Mouse (Mus musculus) adrenal gland, adult 18-20 months (tissue): ENCODE results near the gene En2. TPM values are rescaled to one million over a fixed set of nuclear protein-coding genes. Genes with fewer than 3 reads are reported as not detected.

Experiments
- DNase-seq, 2 experiments: peaks; one replicate each; pipeline ENCODE4 v3.0.0; 2021 to 2022; ENCODE audit warnings: low spot score in 2 of 2
- total RNA-seq, 2 experiments: library from RNA; stranded (reverse); gene quantifications; 1 replicate in 1 of 2; 2 replicates in 1 of 2; pipeline ENCODE4 v1.2.3; 2021

Gene En2
- total RNA-seq, 2 experiments from 2014 or later, result 0.13 TPM; not detected in 1

DNA sequence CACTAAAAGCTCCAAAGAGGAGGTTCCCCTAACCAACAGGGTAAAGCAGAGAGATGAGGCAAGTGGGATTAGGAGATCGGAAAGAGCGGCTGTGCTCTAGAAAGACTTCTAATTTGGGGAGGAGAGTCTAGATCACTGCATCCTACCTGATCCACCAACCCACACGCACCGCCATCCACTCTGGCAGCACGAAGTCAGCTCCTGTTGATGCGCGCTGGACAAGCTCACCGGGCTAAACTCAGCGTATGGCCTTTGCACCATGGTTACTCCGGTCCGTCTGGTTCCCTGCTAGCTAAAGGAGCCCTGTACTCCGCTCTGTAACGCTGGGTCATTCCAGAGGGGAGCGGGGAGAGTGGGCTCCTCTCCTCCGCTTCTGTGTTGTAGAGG, 6.4 kb upstream of the En2 start:
- DNase-seq, result no peak

DNA sequence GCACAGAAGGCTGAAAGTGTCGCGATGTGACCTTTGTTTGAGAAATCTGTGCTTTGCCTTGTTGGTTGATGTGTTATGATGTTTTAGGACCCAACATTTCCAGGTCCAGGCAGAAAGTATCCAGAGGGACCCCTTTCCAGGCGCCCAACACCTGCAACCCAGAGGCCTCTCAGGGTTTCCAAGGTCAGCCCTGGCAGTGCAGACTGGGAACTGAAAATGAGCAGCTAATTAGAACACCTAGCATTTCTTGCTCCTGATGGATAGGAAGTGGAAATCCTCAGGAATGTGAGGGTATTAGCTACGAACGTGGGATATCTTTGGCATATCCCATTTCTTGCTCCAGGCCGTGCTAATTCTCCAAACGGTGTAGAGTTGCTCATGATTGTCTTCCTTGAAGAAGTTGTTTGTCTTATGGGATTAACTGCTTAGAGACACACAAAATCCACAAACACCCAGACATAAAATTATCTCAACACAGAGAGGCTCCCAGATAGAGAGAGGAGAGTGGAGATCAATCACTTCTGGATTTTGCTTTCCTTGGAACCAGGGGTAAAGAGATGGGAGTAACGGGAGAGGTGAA, 5.5 kb upstream of the En2 start:
- DNase-seq, result no peak

DNA sequence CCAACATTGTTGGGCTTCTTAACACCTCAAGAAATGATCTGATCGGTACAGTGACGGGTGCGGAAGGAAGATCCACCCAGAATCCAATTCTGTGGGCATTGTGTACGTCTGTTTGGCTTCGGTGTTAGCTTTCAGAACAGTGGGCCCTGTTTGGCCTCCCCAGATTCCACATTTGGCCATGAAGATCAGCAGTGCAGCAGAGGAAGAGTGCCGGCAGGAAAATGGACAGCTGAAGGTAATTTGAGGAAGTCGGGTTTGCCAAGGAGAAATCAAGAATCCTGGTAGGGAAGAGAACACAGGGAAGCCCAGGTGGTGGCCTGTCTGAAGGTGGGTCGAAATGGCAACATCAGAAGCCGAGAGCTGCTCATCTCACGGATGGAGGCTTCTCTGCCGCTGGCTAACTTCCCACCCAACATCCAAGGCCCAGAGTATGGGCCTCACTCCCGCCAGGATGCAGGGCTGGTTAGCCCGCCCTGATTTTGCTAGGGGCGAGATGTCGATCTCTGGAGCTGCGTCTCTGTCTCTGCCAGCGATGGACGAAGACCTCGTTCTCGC, 4.0 kb upstream of the En2 start:
- no peak for DNase-seq

DNA sequence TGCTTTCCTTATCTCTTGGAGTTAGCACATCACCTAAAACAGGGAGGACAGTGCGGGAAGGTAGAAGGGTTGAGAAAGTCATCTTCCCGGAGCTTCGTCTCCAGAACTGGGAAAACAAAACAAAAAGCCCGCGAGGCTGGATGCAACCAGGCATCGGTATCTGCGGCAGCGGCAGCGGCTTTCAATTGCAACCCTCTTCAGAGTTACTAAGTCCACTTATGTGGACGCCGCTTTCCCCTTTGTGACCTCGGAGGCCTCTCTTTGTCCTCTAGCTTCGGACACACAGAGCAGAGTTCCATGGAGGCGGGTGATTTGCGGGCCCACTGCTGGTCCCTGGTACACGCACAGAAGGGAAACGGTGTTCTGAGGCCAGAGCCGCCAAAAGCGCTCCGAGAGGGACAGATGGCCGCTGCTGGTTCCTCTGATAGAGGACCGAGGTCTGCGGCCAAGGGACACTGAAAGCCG, 3.5 kb upstream of the En2 start:
- no peak for DNase-seq

DNA sequence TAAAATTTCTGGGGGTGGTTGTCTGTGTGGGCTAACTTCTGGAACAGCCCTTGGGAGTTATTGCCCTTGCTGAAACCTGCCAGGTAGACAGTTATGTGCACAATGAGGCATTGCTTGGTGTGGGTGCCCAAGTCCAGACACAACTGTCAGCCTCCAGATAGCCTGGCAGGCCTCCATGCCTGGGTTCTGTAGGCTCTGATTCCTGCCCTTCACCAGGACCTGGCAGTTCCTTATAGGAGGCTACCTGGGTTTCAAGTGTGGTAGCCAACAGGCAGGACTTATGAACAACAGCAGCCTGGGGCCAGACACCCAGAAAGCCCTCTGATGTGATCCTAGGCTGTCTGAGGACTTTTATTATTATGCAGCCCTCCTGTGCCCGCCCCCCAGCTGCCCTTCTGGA, 1.6 kb upstream of the En2 start:
- no peak for DNase-seq

DNA sequence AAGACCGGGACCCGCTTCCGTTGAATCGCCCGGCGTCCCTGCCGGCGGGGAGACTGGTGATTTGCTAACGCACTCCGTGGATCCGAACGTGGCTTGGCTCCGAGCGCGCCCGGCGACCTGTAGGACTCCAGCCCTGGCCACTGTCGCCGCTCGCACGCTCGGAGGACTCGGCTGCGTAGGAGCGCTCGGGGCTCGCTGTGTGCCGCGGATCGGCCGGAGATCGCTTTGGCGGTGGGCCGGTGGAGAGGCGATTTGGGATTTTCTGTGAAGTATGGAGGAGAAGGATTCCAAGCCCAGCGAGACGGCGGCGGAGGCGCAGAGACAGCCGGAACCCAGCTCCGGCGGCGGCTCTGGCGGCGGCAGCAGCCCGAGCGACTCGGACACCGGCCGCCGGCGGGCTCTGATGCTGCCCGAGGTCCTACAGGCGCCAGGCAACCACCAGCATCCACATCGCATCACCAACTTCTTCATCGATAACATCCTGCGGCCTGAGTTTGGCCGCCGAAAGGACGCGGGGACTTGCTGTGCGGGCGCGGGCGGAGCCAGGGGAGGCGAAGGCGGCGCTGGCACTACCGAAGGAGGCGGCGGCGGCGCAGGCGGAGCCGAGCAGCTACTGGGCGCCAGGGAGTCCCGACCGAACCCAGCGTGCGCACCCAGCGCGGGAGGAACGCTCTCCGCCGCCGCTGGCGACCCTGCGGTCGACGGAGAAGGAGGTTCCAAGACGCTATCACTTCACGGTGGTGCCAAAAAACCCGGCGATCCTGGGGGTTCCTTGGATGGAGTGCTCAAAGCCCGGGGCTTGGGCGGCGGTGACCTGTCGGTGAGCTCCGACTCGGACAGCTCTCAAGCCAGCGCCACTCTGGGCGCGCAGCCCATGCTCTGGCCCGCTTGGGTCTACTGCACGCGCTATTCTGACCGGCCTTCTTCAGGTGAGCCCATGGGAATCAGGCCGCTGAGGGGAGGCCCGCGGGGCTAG, 1.1 kb downstream of the En2 start:
- DNase-seq, result peak; percentile 48 to 49

DNA sequence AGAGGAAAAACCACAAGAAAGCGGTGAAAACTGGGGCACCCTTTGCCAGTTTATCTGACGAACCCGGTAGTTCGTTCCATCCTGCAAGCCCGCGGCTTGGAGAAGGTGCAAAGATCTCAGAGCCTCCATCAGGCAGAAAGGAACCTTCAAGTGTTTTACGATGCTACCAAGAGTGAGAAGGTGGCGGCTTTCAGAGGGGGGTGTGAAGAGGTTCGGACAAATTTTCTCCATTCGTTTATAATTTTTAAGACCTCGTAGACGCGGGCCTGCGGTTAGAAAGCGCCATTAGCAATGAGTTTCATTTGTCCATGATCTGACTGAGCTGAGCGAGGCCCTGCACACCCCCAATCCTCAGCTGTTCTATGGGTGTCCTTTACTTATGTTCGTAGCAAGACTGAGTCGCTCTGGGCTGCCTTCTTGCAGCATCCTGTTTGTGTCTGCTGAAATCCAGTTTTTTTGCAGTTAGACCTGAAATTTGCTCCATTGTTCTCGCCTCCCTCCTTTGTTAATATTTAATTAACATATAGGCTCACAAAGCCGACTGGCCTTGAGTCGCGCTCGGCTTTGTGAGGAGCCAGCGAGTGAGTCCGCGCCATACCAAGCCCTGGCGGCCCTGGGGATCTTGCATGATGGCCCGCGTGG, 2.2 kb downstream of the En2 start:
- DNase-seq, result no peak

DNA sequence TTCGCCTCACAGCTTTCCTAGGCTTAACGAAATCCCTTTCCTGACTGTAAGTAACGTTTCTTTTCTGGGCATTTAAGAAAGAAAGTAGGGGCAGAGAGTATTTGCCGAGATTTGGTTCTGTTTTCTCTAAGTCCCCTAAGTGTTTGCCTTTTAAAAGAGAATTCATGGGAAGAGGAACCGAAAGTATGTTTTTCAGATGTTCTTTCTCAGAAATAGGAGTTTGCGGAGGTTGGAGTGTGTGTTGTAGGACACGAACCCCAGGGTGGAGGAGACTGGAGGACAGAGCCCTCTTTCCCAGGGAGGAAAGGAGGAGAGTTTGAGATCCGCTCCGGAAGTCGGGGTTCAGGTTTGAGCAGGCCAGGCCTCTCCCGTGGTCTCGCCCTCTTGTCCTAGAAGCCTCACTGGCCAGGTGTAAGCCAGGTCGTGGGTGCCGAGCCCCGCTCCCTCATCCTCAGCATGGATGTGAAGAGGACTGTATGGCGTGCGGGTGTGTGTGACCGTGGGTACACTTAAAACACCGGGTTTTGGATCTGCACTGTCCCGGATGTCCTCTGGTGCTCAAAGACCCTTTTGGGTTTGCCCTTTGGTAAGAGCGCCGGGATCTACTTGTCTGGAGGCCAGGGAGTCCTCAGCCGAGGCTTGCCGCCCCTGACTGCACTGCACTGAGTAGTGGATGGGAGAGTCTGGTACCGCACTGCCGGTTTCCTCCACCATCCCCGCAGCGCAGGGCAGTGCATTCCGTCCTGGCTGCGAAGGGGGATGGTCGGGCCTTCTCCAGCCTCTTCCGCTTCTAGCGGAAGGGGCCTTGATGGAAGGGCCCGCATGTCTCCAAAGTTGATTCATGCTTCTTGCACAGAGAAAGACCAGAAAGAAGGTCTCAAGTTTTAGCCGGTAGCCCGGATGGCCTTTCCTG, 3.0 kb downstream of the En2 start:
- DNase-seq, result no peak

DNA sequence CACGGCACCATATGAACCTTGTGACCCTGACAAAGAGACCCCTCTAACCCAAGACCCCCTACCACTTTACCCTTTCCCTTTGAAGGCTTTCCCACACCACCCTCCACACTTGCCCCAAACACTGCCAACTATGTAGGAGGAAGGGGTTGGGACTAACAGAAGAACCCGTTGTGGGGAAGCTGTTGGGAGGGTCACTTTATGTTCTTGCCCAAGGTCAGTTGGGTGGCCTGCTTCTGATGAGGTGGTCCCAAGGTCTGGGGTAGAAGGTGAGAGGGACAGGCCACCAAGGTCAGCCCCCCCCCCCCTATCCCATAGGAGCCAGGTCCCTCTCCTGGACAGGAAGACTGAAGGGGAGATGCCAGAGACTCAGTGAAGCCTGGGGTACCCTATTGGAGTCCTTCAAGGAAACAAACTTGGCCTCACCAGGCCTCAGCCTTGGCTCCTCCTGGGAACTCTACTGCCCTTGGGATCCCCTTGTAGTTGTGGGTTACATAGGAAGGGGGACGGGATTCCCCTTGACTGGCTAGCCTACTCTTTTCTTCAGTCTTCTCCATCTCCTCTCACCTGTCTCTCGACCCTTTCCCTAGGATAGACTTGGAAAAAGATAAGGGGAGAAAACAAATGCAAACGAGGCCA, 3.8 kb downstream of the En2 start:
- DNase-seq, result no peak

DNA sequence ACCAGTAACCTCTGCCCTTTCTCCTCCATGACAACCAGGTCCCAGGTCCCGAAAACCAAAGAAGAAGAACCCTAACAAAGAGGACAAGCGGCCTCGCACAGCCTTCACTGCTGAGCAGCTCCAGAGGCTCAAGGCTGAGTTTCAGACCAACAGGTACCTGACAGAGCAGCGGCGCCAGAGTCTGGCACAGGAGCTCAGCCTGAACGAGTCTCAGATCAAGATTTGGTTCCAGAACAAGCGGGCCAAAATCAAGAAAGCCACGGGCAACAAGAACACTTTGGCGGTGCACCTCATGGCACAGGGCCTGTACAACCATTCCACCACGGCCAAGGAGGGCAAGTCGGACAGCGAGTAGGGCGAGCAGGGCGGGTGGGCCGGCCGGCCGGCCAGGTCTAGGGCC, 4.6 kb downstream of the En2 start:
- DNase-seq, result no peak

DNA sequence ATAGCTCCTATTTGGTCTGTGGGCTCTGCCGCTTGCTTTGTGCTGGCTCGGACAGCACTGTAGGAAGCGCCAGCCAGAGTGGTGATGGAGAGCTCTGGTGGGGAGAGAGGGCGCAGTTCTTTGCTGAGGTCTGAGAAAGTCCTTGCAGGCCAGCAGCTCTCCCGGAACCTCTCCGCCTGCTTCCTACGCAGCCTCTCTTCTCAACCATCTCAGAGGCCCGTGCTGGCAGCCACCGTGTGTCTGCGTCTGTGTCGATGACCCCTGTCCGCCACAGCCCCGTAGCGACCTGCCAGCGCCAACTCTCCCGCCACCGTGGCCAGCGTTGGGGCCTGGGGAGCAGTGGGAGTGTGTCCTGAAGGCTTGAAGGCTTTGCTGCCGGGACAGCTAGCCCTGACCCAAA, 5.4 kb downstream of the En2 start:
- no peak for DNase-seq

DNA sequence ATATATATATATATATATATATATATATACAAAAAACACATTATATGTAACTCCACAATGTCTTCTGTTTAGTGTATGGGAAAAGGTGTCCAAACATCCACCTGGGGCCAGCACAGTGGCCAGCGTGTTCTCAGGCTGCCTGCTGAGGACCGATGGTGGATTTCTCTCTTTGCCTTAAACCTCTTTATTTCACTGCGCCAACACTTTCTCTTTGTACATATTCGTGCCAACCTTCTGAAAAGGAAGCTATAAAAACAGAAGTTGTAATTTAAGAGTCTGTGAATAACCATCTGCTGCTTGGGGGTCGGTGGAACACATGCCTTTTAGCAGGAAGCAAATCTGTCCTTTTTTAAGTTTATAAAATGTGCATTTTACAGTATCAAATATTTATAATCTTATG, 6.2 kb downstream of the En2 start:
- DNase-seq, result no peak

DNA sequence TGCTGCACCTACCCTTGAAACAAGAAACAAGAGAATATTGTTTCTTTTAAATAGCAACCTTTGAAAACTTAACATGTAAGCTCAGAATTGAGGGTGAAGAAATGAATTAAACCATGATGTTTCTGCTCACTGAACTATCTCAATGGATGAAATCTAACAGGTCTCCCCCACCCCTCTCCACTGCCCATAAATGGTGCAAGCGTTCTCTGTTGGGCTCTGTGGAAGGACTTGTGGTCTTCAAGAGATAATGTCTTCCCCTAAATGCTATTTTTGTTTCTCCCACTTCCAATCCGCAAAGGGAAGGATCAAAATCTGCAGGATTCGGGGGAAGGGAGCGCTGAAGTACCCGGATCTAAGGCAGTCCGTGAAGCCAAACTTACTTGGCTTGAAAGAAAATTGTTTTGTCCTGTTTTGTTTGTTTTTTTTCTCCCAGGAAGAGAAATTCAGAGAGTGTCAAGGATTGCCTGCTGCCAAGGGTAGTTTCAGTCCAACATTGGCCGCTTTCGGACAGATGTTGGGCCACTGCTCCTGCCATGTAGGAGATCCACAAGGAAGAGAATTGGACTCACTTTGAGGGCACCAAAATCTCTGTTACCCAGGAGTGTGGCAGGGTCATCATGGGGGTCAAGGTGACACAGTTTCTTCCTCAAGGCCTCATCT, 6.9 kb downstream of the En2 start:
- DNase-seq, result no peak

DNA sequence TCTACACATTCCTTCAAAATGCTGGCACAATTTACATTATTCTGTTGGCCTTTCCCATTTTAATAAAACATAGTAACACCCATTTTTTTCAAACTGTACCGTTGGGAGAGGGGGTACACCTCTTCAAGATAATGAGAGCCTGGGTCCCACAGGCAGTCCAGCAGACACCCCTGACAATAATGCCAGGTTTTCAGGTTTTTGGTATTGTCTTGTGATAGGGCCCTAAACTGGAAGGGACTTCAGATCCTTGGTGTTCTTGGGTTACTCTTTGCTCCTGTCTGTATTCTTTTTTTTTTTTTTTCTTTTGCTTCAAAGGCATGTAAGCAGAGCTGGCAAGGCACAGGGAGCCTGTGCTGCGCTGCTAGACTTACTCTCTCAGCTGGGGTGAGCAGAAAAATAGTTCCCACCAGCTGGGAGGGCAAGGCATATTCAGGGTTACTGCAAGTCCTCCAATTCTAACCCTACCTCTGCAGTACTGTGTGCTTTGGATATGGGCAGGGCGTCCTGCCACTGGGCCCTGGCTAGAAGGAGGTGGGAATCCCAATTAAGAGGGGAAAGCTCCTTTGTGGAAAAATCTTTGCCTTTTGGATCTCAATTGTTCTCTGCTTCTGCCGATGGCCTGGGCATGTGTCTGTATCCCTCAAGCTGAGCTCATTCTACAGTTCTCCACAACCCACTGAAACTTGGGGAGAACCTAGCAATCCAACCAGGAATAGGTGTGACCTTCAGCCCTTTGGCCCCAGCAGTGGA, 7.6 kb downstream of the En2 start:
- no peak for DNase-seq

DNA sequence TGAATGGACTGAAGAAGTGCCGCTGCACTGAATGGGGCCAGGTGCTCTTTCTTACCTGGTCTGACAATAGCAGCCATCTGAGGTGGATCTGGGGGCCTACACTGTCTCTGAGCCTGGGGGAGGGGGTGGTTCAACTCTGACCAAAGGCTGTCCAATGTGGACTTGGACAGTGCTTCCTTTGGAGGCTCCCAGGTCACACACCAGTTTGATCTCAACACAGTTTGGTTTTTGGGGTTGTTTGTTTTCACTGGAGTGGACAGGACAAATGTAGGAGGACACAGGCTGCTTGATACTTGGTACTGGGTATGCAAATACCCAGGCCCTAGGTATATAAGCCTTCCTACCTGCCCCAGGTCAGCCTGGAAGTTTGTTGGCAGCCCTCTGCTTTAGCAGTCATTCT, 8.2 kb downstream of the En2 start:
- no peak for DNase-seq

DNA sequence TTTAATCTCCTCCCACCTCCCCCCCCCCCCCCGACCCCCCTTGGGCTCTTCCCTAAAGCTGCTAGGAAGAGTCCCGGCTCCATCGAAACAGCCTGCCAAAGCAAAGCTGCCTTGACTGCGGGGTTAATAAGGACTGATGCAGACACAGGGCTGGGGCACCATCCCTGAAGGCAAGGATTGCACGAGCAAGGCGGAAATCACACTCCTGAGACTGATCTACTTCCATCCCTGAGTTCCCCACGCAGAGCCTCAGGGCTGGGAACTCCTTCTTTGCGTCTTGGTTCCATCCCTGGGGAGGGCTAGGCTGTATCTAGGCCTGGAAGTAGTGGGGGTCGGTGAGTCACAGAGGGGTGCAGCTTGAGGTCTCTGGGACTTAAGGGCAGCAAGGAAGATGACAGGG, 8.6 kb downstream of the En2 start:
- no peak for DNase-seq

DNA sequence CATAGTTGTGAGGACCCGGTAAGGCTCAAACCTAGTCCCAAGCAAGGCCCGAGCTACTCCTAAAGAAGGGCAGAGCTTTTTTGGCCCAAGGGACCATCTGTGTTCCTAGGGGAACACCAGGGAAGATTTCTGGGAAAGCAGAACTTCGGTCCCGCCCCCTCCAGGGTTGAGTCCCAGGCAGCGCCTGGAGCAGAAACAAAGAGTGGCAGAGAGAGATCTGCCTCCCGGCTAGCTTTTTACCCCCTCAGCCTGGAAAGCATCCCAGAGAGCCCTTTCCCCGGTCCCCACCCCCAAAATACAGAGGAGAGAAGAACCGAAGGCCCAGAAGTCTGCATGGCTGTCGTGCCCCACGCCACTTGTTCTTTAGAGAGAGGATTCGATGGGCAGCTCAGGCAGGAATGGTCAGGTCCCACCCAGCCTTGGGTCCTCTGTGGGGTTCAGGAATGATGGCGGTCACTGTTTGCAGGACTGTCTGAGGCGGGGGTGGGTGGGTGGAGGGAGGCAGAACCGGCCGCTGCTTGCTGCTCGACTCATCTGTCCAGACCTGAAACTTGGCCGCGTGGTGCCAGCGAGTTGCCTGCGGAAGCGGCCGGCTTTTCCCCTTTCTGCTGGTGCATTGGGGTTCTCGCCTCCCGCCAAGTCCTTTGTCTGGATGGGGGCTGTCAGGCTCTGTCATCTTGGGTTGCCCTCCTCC, 9.5 kb downstream of the En2 start:
- DNase-seq, result no peak

DNA sequence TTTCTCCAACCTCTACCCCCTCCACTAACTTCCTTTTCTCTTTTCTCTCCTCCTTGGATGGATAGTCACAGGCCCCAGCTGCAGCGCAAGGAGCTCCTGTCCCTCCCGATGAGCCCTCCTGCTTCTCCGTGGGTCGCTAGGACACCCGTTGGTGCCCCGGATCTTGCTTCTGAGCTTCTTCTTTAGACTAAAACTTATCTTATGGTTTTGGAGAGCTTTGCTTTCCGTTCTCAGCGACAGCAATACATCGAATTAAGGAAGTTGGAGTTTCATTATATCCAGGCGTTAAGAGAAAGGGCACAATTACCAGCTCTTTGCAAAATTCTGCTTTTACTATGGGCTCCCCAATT, 10.1 kb downstream of the En2 start:
- DNase-seq, result no peak

DNA sequence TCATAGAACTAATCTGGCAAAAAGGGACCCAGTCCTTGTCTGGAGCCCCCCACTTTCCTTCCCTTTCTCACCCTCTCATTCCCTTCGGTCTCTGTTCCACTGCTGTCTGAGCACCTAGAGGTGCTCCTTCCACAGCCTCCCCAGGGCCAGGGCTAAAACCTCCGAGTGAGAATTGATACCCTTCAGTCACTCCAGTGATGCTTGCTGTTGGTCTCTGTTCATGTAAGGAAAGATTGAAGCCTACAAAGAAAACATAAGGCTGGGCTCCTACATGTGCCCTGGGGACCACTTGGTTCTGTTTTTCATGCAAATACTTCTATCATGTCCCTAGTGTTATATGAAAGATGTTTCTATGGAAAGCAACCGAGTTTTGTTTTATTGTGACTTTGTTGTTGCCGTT, 10.5 kb downstream of the En2 start:
- no peak for DNase-seq
